Mouse (Mus musculus) ES-Bruce4 (cell line): ENCODE data around the gene Arl6. TPM values are rescaled to one million over a fixed set of nuclear protein-coding genes. Genes with fewer than 3 reads are reported as not detected.
A peak's percentile ranks its signal among the peaks of the same experiment; 100 is the strongest.

Experiments used
- H3K27ac ChIP-seq: 2 replicates; pipeline ENCODE4 v1.5.1; 2012; ENCODE audit warnings: low read length, inconsistent platforms; ENCODE audit not compliant: insufficient read depth
- H3K27me3 ChIP-seq: 2 replicates; pipeline ENCODE4 v1.6.1; 2012; ENCODE audit warnings: mild to moderate bottlenecking, low read length, inconsistent platforms; ENCODE audit not compliant: control insufficient read depth, poor library complexity, insufficient read depth, severe bottlenecking
- H3K36me3 ChIP-seq: 2 replicates; pipeline ENCODE4 v1.6.1; 2012; ENCODE audit warnings: inconsistent platforms, mild to moderate bottlenecking, low read length, moderate library complexity; ENCODE audit not compliant: control insufficient read depth, poor library complexity, insufficient read depth, severe bottlenecking
- H3K4me1 ChIP-seq: one replicate; pipeline ENCODE4 v1.8.1; 2011; ENCODE audit warnings: low read length; ENCODE audit not compliant: control insufficient read depth, insufficient read depth
- H3K4me3 ChIP-seq: 2 replicates; pipeline ENCODE4 v1.5.1; 2011; ENCODE audit warnings: low read depth, mild to moderate bottlenecking, low read length
- H3K9ac ChIP-seq: 2 replicates; pipeline ENCODE4 v1.6.1; 2012; ENCODE audit warnings: low read depth, mild to moderate bottlenecking, inconsistent platforms; ENCODE audit not compliant: poor library complexity, severe bottlenecking
- H3K9me3 ChIP-seq: replicated peaks from 2 replicates; pipeline ENCODE4 v1.6.1; 2012; ENCODE audit warnings: mild to moderate bottlenecking, low read length, inconsistent platforms; ENCODE audit not compliant: control insufficient read depth, poor library complexity, insufficient read depth, severe bottlenecking
- CTCF ChIP-seq: IDR thresholded peaks from one replicate; pipeline ENCODE4 v1.8.1; 2011; ENCODE audit warnings: low read depth, low read length
- EP300 ChIP-seq: IDR thresholded peaks from 2 replicates; pipeline ENCODE4 v1.6.1; 2011; ENCODE audit warnings: low read depth, low read length; ENCODE audit not compliant: insufficient read depth
- POLR2A ChIP-seq: IDR thresholded peaks from one replicate; pipeline ENCODE4 v1.8.1; 2011; ENCODE audit warnings: low read length; ENCODE audit not compliant: insufficient read depth
- polyA plus RNA-seq: library from polyadenylated mRNA; stranded (reverse); fragments of >200 nt; gene quantifications from 2 replicates; pipeline ENCODE4 v1.2.4, GENCODE M21; 2011; ENCODE audit warnings: low read depth; ENCODE audit not compliant: missing spikeins, insufficient read depth, insufficient read length

Arl6 gene
- polyA plus RNA-seq, 1 experiment, result 21.9 TPM

GRCm38 (mm10) chr16:59604078-59604781 is 35.0 kb downstream of the Arl6 start:
- no peaks in the 10 kb centered on the region; the same call in 1 of the 2 replicates for H3K27me3 ChIP-seq
- peaks cover 2% of the 10 kb centered on the region for H3K4me1 ChIP-seq
- H3K4me3 ChIP-seq, result no peak overlapping the region
- TF ChIP-seq CTCF (no peak), EP300 (no peak), POLR2A (no peak)
- H3K36me3 ChIP-seq, result no peaks in the 10 kb centered on the region
- no peak overlapping the region for H3K27ac ChIP-seq
- H3K9me3 ChIP-seq, result no peaks in the 10 kb centered on the region
- no peak overlapping the region for H3K9ac ChIP-seq

GRCm38 (mm10) chr16:59600311-59601251 is 38.6 kb downstream of the Arl6 start, which contains the start of gene Crybg3:
TSS of gene Crybg3 (minus strand) at chr16:59600979.
- peak within 1 kb of the TSS; percentile 62 for H3K4me3 ChIP-seq
- no peak within 1 kb of the TSS for H3K27ac ChIP-seq
- TF ChIP-seq EP300 (no peak), CTCF (no peak), POLR2A (no peak)
- H3K4me1 ChIP-seq, result peaks cover 2% of the 10 kb centered on the region
- no peaks in the 10 kb centered on the region for H3K36me3 ChIP-seq
- no peaks in the 10 kb centered on the region; the same call in 1 of the 2 replicates for H3K27me3 ChIP-seq
- peak within 1 kb of the TSS; percentile 100 for H3K9ac ChIP-seq
- no peaks in the 10 kb centered on the region for H3K9me3 ChIP-seq

GRCm38 (mm10) chr16:59599411-59600265 is 39.6 kb downstream of the Arl6 start:
- Histone ChIP-seq H3K36me3 (no peaks in the 10 kb centered on the region), H3K27me3 (no peaks in the 10 kb centered on the region; the same call in 1 of the 2 replicates), H3K4me1 (peaks cover 2% of the 10 kb centered on the region), H3K9ac (peak overlapping the region; percentile 100), H3K9me3 (no peaks in the 10 kb centered on the region), H3K27ac (0 out of 2 replicates have a peak overlapping the region, but pooled peaks have one; percentile 28), H3K4me3 (peak overlapping the region; percentile 62)
- TF ChIP-seq POLR2A, result no peak
- no peak for TF ChIP-seq EP300

- Histone ChIP-seq H3K4me3 (no peak overlapping the region), H3K9me3 (no peaks in the 10 kb centered on the region), H3K36me3 (no peaks in the 10 kb centered on the region), H3K27ac (no peak overlapping the region), H3K4me1 (peaks cover 2% of the 10 kb centered on the region), H3K27me3 (no peaks in the 10 kb centered on the region), H3K9ac (peak overlapping the region; percentile 100)
- TF ChIP-seq EP300 (no peak), POLR2A (no peak), CTCF (no peak)
Observed at GRCm38 (mm10) chr16:59598997-59599396, 40.2 kb downstream of the Arl6 start.

- Histone ChIP-seq H3K36me3 (no peaks in the 10 kb centered on the region), H3K4me3 (no peak overlapping the region), H3K4me1 (peaks cover 2% of the 10 kb centered on the region), H3K9ac (no peak overlapping the region), H3K9me3 (no peaks in the 10 kb centered on the region), H3K27me3 (no peaks in the 10 kb centered on the region), H3K27ac (no peak overlapping the region)
- TF ChIP-seq POLR2A (no peak), CTCF (no peak), EP300 (no peak)
Observed at GRCm38 (mm10) chr16:59597256-59597655, 41.9 kb downstream of the Arl6 start.
